Mouse (Mus musculus): ENCODE results near the gene Pnck.

Pnck gene

GRCm38 (mm10) chrX:73639255-73639675, 20.7 kb downstream of the Pnck start, which contains the start of gene Dusp9:
Dusp9 (plus strand) TSS chrX:73639419.
- DNase-seq: peak in 1 of 2 experiments; percentile 51

- peak in 1 of 2 experiments; percentile 38 for DNase-seq
Measured at GRCm38 (mm10) chrX:73637415-73637814, 22.5 kb downstream of the Pnck start.

GRCm38 (mm10) chrX:73635425-73635824, 24.5 kb downstream of the Pnck start:
- no peak for DNase-seq

- DNase-seq: peak; percentile 36 to 53
Measured at GRCm38 (mm10) chrX:73626981-73627380, 32.9 kb downstream of the Pnck start.

GRCm38 (mm10) chrX:73619890-73620289, 40.0 kb downstream of the Pnck start:
- no peak for DNase-seq

GRCm38 (mm10) chrX:73619401-73619800, 40.5 kb downstream of the Pnck start:
- no peak for DNase-seq

GRCm38 (mm10) chrX:73615876-73616275, 44.0 kb downstream of the Pnck start:
- no peak for DNase-seq

- DNase-seq: no peak
Measured at GRCm38 (mm10) chrX:73613665-73614064, 46.3 kb downstream of the Pnck start.

Data from cerebellum, postnatal 14 days (tissue).